Mouse (Mus musculus) spleen, postnatal 4 days (tissue): ENCODE results near the gene Sez6l.

ENCODE experiments used
- DNase-seq, 2 experiments: peaks; one replicate each; pipeline ENCODE4 v3.0.0; 2022; ENCODE audit warnings: low spot score in 2 of 2

Sez6l gene

DNA sequence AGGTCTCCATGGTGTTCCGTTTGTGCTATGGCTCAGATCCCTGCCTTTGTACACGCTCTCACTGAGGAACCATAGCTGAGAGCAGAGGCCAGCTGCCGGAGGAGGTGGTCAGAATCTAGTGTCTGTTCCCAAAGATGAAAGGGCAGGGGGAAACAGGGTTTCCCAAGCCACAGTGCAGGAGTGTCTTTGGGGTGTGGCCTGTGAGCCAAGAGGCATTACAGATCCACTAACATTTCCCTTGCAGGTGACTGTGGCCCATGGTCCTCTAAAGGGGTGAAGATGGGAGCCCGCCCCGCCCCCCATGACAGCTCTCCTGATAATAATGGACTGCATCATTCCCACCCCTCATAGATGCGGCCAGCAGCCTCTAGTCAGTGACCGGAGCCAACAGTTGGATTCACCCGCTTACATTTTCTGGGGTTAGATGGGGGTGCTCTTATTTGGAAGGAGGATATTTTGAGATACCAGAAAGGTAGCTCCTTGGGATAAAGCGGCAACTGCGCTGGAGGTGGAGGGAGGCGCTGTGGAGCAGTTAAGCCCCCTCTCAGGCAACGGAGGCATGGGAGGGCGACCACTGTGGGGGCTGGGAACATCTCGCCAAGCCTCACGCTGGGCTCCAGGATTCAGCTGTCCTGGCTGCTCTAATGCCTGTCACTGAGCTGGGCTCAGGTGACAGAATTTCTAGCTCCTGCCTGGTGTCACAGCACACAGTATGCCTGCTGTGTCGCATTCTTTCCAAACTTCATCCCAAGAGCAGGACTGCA lies 43.5 kb downstream of the Sez6l start:
- DNase-seq = no peak

DNA sequence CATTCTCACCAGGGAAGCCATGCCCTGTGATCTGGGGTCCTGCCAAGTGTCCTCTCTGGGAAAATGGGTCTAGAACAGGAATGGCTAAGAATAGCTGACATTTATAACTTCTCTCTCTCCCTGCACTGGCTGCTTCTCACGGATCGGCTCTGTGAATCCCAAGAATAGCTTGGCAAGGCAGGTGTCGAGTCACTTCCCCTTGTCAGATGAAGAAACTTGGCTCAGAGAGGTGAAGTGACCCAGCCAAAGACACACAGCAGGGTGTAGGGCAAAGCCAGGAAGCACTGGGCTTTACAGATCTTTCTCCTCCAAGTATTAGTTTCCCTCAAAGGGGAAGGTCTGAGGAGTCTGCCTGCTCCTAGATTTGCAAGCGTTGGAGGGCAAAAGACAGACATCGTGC lies 44.1 kb downstream of the Sez6l start:
- no peak for DNase-seq

DNA sequence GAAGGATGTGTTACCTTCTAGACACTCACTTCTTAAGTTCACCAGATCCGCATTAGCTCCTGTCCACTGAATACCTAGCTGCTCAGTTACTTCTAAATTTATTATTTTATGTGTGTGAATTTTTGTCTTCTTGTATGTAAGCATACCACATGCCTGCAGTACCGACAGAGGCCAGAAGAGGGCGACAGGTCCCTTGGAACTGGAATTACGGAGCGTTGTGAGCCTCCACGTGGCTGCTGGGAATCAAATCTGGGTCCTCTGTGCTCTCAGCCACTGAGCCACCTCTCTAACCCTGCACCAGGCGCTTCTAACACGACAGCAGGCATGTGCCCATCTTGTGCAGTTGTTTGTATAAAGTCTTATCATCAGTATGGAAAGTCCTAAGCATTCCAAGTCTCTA lies 44.8 kb downstream of the Sez6l start:
- no peak for DNase-seq

DNA sequence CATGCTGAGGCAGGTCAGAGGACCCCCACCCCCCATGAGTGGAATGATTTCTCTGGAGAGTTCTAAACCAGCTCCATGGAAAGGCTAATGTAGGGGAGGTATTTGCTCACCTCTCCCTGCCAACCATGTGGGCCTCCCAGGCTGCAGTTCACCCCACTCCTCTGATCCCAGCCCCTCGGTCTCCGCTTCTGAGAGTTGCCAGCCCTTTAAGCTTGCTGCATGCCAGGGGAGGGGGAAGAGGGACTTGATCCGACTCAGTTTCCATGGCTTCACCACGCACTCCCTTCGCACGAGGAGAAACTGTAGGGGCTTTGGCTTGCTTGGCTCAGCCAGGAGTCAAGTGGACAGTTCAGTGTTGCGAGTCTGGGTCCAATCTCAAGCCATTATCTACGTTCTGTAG lies 45.9 kb downstream of the Sez6l start:
- DNase-seq = no peak

DNA sequence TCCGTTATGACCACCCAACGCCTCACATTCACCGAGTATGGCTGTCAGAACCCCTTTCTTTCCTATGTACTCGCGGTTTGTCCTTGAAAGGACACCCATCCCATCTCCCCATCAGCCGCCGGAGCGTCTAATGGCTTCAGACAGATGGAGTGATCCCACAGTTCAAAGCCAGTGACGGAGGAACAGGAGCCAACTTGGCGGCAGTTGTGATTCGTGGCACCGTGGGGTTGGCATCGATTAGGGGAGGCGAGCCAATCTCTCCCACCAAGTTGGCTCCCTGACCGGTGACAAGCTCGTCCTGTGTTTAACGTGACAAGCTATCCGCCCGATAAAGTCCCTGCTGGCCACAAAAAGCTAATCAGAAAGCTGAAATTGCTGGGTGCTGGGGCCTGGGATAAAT lies 50.0 kb downstream of the Sez6l start:
- DNase-seq = no peak

DNA sequence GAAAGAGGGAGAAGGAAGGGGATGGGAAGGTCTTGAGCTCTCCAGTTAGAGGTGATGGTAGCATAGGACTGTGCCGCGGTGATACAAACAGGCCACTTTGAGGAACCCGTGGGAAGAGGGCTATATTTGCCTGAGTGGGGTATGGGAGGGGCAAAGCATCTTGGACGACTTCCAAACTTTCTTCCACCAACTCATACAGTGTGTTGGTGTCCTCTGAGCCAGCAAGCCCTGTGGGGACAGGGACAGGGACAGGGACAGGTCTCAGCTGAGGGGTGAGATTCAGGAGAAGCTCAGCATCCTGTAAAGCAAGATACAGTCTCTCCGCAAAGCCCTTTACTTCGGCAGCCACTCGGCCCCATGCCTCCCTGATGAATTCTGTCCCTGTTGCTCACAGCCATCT lies 50.5 kb downstream of the Sez6l start:
- DNase-seq = no peak

DNA sequence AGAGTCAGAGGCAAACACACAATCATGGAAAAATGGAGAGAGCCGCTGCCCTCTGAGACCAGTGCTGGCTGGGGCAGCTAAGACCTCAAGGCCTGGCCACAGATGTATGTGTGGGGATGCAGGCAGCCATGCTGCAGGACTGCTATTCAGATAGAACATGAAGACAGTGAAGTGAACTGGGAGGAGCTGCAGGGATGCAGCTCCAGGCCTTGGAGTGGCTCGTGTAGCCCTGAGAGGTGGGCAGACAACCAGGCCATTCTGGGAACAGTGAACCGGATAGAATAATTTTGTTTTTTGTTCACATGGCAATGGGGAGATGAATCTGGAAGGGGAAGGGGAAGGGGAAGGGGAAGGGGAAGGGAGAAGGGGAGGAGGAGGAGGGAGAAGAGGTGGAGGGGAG lies 51.0 kb downstream of the Sez6l start:
- no peak for DNase-seq

DNA sequence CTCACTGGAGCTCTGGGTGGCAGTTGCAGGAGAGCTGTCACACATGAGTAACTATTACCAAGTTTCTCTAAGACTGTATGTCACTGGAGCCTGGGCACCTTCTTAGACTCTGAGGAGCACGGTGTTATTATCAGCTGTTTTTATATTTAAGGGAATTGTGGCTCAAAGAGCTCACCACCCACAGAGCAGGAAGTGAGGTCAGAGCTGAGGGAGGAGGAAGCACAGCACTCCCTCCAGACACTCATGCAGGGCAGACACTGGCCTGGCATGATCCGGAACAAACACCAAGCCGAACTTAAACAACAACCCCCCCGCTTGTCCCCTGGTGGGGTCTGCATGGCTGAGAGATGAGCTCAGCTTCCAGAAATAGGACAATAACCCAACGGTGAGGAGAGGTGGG lies 51.7 kb downstream of the Sez6l start:
- DNase-seq = no peak

DNA sequence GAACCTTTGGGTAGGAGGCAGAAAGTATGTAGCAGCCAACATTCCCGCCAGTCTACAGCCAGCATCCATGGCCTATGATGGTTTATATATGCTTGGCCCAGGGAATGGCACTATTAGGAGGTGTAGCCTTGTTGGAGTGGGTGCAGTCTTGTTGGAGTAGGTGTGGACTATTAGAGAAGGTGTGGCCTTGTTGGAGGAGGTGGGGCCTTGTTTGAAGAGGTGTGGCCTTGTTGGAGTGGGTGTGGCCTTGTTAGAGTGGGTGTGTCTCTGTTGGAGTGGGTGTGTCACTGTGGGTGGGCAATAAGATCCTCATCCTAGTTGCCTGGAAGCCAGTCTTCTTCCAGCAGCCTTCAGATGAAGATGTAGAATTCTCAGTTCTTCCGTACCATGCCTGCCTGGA lies 53.2 kb downstream of the Sez6l start:
- no peak for DNase-seq

DNA sequence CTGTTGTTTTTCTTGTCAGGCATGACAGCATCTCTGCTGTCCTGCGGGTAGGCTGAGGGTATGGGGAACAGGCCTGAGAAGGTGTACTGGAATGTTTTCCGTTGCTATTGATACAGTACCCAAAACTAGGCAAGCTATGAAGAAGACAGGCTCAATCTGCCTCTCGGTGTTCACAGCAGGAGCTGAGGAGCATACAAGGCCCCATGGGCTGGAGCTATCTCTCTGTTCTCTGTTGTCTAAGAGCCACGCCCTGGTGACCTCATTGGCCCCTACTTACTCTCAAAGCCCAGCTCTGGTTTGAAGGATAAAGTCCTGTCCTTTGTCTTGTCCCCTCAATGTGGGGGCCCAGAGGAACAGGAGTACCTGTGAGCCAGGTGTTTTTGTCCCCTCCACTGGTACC lies 53.7 kb downstream of the Sez6l start:
- DNase-seq = no peak

DNA sequence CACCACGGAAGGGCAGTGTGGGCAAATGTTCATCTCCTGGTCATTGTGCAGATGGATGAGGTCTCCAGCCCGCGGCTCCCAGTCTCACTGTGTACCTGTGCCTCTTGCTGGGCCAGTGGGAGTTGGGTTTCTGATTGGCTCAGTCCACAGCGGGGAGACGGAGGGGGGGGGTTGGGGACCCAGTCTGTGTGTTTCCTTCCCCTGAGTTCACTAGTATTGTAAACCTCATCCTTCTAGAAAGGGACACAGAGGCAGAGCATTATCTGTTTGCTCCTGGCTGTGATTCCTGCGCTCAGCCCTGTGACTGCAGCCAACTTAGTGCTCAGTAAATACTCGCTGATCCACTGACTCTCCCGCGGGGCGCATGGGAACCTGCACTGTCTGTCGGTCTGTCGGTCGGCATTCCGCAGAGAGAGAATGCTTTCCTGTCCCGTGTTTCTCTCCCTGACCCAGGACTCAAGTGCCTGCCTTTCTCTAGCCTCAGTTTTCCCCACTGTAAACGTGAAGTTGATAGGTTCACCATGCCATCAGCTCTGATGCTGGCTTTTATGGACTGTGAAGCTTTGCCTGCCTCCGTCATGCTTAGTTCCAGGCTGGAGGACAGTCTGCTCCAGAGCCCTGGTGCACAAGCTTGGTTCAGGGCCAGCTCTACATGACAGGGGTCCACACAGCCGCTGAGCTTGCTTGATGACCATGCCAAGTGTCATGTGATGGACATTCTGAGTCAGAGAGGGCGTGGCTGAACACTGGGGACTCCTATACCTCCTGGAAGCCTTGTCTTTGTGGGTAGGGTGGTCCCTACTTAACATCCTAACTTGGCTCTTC lies 55.1 kb downstream of the Sez6l start:
- DNase-seq = no peak

DNA sequence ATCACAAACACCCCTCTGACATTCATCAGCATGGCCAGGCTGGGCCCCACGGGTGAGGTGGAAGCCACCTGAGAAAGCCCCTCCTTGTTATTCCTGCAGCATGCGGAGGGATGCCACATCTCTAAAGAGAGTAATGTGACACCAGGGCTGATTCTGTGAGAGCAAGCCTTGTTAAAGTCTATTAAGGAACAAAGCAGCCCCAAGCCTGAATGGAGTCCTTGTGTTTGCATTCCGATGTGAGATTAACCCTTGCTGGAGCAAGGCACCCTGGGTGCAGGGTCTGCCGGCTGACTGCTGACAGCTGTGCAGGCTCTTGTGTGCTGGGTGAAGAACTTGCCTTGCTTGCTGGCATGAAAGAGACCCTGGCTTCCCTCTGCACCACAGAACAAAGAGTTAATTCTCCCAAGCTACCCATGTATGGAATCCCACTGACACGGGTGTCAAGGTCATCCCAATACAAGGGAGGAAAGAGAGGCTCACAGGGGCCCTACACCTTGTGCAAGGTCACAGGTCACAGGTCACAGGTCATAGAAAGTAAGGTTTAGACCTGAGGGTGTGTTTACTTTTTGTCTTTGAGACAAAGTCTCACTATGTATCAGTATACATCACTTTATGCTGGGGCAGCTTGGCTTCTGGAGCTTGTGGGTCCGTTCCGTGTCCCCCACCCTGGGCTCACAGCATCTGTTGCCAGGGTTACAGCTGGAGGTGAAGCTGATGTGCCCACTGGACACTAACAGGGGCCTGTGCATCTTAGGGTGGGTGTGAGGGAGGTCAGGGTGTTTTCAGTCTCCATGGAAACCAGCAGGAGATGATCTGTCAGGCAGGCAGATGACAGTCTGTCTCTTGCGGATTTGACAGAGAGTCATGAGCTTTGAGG lies 55.9 kb downstream of the Sez6l start:
- no peak for DNase-seq

DNA sequence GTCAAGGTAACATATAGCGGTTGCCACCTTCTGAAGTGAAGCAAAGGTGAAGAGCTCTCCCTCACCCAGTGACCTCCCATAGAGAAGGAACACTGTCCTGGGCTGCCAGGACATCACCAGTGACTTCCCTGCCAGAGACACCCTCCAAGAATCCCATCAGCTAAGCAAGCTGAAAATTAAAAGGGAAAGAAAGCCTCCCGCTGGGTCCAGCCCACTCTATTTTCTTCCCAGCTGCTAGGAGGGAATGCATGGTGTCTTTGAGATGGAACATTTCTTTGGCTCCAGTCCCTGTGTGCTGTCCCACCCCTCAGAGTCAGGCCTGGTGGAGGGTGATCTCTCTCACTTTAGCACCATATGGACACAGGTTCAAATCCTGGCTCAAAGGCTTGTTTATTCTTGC lies 58.2 kb downstream of the Sez6l start:
- no peak for DNase-seq

DNA sequence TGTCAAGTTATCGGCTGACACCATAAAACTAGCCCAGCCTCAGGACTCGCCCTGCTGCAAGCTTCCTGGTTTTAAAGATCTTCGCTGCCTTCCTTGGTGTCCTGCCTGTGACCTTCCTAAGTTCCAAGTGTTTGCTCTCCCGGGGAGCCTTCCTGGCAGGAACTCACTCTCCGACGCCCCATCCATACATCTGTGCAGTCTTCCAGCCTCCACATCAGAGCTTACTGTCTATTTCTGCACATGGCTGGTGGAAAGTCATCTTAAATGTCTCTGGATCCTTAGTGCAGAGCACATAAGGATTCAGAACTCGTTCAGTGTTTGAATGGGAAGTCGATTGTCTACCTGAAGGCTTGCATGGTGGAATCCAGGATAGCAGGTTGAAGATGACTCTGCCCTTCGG lies 59.5 kb downstream of the Sez6l start:
- DNase-seq = no peak

DNA sequence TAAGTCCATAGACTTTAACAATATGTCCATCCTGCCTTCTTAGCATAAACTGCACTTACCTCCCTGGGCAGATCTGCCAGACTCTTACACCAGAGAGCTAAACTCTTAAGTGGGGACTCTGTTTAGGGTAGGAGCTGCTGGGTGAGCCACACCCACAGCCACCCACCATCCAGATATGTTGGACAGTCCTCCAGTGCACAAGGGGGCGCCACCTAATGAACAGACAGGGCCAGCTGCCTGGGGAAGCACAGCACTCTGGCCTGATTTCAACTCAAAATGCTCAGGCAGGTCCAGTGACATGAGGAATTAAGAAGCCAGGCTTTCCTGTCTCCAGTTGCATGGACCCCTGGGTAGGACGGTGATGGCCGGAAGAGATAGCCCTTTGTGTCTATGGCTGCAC lies 60.5 kb downstream of the Sez6l start:
- no peak for DNase-seq

DNA sequence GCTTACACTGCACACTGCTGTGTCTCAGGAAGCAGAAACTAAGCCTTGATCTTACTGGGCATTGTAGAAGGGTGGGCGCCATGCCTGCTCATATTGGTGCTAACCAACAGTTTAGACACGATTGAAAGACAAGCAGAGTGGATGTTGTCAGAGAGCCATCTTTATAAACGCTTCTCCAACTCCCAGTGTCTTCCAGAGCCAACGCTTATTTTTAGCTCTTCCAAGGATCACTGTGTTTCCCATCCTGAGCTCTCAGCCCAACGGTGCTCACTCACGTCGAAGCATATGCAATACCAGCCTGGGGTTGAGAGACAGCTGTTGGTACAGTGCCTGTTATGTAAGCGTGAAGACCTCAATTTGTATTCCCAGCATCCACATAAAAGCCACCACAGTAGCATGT lies 66.6 kb downstream of the Sez6l start:
- no peak for DNase-seq

DNA sequence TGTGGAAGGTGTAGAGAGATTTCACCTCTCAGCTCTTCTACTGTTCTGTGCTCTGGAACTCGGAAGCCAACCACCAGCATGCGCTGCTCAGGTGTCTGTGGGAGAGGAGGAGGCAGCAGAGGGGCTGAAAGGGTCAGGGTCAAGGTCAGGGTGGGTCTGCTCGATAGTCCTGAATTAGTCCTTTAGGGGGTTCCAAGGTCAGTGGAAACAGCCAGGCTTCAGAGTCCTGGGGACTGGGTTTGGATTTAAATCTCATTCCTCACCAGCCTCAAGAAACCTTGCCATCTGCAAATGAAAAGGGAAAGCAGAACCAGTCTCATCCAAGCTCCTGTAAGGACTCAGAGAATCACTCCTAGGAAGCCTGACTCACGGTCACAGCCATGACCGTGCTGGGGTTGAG lies 67.1 kb downstream of the Sez6l start:
- DNase-seq = no peak

DNA sequence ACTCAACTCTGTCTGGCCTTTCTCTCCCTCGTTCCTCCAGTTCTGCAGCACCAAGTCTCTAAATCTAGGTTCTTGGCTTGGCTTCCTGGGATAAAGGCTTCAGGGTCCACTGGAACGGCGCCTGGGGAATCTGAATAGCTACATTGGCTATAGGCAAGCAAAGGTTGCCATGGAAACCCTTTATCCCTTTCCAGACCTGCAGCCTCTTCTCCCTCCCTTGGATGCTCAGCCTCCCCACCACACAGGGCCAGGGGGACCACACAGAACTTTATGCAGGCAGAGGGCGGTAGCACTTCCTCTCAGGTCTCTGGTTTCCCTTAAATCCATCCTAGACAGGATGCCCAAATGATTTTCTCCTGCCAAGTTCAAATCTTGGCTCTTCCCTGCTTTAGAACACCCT lies 71.4 kb downstream of the Sez6l start:
- DNase-seq = no peak

DNA sequence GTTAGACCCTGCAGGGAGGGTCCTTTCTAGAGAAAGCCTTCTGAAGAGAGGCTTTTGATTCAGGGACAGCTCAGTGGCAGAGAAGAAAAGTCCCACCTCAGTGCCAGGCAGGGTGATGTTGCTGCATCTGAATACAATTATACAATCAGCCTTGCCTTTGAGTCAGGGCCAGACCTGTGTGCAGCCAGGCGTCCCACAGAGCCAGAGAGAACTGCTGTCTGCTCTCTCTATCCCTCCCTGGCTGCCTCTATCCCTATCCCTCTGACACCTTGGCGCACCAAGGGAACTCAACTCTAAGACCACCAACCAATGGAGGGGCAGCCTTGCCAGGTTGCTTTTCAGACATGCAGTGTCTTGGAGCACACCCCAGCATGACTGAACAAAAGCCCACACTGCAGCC lies 75.6 kb downstream of the Sez6l start:
- DNase-seq = no peak

DNA sequence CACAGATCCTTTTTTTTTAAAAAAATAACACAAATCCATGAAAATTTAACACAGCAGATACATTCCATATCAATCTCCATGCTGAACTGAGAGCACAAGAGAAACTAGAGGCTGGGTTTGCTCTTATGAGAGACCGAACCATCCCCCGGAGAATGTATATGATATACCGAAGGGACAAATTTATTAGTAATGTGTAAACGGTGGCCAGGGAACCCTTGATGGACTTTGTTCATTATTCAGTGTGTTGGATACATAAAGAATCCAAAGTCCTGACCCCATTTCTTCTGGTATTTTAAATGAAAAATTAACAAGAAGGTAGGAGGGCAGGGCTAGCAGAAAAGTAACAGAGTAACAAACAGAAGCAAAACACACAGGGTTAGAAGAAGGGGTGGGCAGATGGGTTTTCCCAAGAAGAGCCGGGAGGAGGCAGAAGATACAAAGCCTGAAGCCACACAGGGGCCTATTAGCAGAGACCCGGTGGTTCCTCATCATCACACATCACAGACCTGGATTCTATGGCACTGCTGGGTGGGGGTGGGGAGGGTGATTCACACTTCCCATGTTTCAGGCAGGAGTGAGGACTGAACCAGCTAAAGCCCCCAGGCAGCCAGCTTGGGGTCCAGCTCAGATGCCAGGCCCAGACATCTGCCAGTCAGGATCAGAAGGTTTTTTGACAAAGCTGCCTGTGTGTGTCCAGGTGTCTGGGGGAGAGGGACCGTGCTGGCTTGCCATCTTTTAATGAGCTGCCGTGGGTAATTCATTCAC lies 76.9 kb downstream of the Sez6l start:
- DNase-seq = no peak
